Mouse (Mus musculus): ENCODE results near the gene Acsm3.
"Not testable (repeated sequence)": the region's sequence is repeated elsewhere in the genome, so short reads cannot be mapped to it uniquely, and the experiment has no call there.

Acsm3 gene

GRCm38 (mm10) chr7:119760527-119760951, at the start of gene Acsm3:
Acsm3 (plus strand) TSS chr7:119760923.
- no peak for DNase-seq (ENCODE audit: low read depth, low spot score)

- DNase-seq (ENCODE audit: low read depth, low spot score): no peak
Observed at GRCm38 (mm10) chr7:119714111-119714510, 46.6 kb upstream of the Acsm3 start.

- peak; percentile 94 for DNase-seq (ENCODE audit: low read depth, low spot score)
Observed at GRCm38 (mm10) chr7:119720253-119720946, 40.3 kb upstream of the Acsm3 start, which contains the start of gene Thumpd1. Thumpd1 (minus strand) TSS chr7:119720798.

- no peak for DNase-seq (ENCODE audit: low read depth, low spot score)
Observed at GRCm38 (mm10) chr7:119720947-119721310, 39.8 kb upstream of the Acsm3 start.

GRCm38 (mm10) chr7:119727621-119728020, 33.1 kb upstream of the Acsm3 start:
- no peak for DNase-seq (ENCODE audit: low read depth, low spot score)

- DNase-seq (ENCODE audit: low read depth, low spot score): not testable (repeated sequence)
Observed at GRCm38 (mm10) chr7:119731262-119731661, 29.5 kb upstream of the Acsm3 start.

GRCm38 (mm10) chr7:119738877-119739276, 21.8 kb upstream of the Acsm3 start:
- no peak for DNase-seq (ENCODE audit: low read depth, low spot score)

- DNase-seq (ENCODE audit: low read depth, low spot score): not testable (repeated sequence)
Observed at GRCm38 (mm10) chr7:119739798-119740468, 20.8 kb upstream of the Acsm3 start.

GRCm38 (mm10) chr7:119744321-119744720, 16.4 kb upstream of the Acsm3 start:
- no peak for DNase-seq (ENCODE audit: low read depth, low spot score)

- DNase-seq (ENCODE audit: low read depth, low spot score): no peak
Observed at GRCm38 (mm10) chr7:119745869-119746268, 14.9 kb upstream of the Acsm3 start.

GRCm38 (mm10) chr7:119748761-119749160, 12.0 kb upstream of the Acsm3 start:
- no peak for DNase-seq (ENCODE audit: low read depth, low spot score)

GRCm38 (mm10) chr7:119749942-119750341, 10.8 kb upstream of the Acsm3 start:
- DNase-seq (ENCODE audit: low read depth, low spot score): no peak

- no peak for DNase-seq (ENCODE audit: low read depth, low spot score)
Observed at GRCm38 (mm10) chr7:119753696-119754095, 7.0 kb upstream of the Acsm3 start.

- DNase-seq (ENCODE audit: low read depth, low spot score): no peak
Observed at GRCm38 (mm10) chr7:119762166-119762697, 1.5 kb downstream of the Acsm3 start.

- no peak for DNase-seq (ENCODE audit: low read depth, low spot score)
Observed at GRCm38 (mm10) chr7:119764377-119764776, 3.7 kb downstream of the Acsm3 start.

- no peak for DNase-seq (ENCODE audit: low read depth, low spot score)
Observed at GRCm38 (mm10) chr7:119766996-119767395, 6.3 kb downstream of the Acsm3 start.

GRCm38 (mm10) chr7:119769895-119770294, 9.2 kb downstream of the Acsm3 start:
- DNase-seq (ENCODE audit: low read depth, low spot score): no peak

GRCm38 (mm10) chr7:119783453-119783852, 22.7 kb downstream of the Acsm3 start:
- DNase-seq (ENCODE audit: low read depth, low spot score): no peak

- DNase-seq (ENCODE audit: low read depth, low spot score): no peak
Observed at GRCm38 (mm10) chr7:119784908-119785307, 24.2 kb downstream of the Acsm3 start.

GRCm38 (mm10) chr7:119789024-119789423, 28.3 kb downstream of the Acsm3 start:
- no peak for DNase-seq (ENCODE audit: low read depth, low spot score)

- peak; percentile 21 for DNase-seq (ENCODE audit: low read depth, low spot score)
Observed at GRCm38 (mm10) chr7:119793586-119794250, 33.0 kb downstream of the Acsm3 start, which contains the start of the genes Rexo5 and Eri2. Rexo5 (plus strand) TSS chr7:119794006. Eri2 (minus strand) TSS chr7:119794058.

- DNase-seq (ENCODE audit: low read depth, low spot score): no peak
Observed at GRCm38 (mm10) chr7:119794251-119794638, 33.5 kb downstream of the Acsm3 start.
